Mouse (Mus musculus): ENCODE data around the gene Klf9. TPM values are rescaled to one million over a fixed set of nuclear protein-coding genes. Genes with fewer than 3 reads are reported as not detected.

Gene Klf9
- polyA plus RNA-seq, 1 experiment from 2014 or later: 0.91 TPM

DNA sequence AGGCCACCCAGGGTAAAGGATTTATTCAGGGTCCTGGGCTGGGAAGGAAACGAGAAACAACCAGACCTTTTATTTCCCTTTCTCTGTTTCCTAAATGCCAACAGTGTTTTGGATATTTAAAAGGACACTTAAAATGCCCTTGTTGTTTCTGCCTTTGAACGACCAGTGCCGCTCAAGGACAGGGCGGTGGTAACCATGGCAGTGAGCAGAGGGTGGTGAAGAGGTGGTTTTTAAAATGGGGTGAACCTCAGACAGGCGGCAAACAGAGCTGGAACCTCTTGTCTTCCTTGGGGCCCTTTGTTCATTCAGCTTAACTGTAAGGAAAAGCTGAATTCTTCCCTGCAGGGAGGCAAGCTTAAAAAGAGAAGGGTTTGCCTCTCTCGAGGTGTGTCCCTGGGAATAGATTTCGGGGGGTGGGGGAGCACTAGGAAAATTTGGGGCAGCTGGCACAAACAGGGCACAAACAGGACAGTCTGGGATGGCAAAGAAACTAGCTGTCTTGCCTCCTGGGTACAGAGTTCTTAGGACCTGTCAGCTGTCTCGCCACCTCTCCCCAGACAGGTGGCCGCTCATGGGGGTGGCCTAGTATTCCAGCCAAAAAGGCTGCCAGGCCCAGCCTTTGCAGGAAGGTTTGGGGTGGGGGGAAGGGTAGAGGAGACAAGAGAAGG, 7.5 kb upstream of the Klf9 start:
- DNase-seq (ENCODE audit: low spot score): no peak

DNA sequence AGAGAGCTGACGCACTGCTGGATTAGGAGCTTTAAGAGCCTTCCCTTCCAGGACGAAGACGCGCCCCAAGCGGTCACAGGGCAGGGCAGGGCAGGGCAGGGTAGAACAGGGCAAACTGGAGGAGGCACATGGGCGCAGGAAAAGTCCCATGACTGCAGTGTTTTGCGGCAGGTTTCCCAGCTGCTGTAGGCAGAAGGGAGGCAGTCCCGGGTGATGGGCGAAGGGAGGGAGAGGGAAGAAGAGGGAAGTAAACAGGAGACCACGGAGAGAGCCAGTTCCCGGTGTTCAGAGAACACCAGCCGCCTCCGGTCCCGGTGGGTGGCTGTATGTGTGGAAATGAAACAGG, 7.0 kb upstream of the Klf9 start:
- peak; percentile 63 for DNase-seq (ENCODE audit: low spot score)
- peak overlapping the region; percentile 57 for H3K4me3 ChIP-seq
- no peaks in the 10 kb centered on the region for H3K9me3 ChIP-seq (replicated peaks)
- no peaks in the 10 kb centered on the region for H3K36me3 ChIP-seq
- H3K4me1 ChIP-seq: peaks cover 39% of the 10 kb centered on the region
- peaks cover 79% of the 10 kb centered on the region for H3K27me3 ChIP-seq (ENCODE audit: low read depth, poor library complexity, severe bottlenecking)
- WGBS: under 1% methylated on average over 14 of the region's 14 CpGs
- H3K27ac ChIP-seq (replicated peaks): peak overlapping the region; percentile 38

More for the DNA sequence above, 7.5 kb upstream of the Klf9 start:
- H3K9me3 ChIP-seq (replicated peaks): no peaks in the 10 kb centered on the region
- 3% methylated on average over 9 of the region's 9 CpGs for WGBS
- H3K4me3 ChIP-seq: peak overlapping the region; percentile 57
- peaks cover 39% of the 10 kb centered on the region for H3K4me1 ChIP-seq
- H3K27me3 ChIP-seq (ENCODE audit: low read depth, poor library complexity, severe bottlenecking): peaks cover 79% of the 10 kb centered on the region
- no peaks in the 10 kb centered on the region for H3K36me3 ChIP-seq
- H3K27ac ChIP-seq (replicated peaks): peak overlapping the region; percentile 38

DNA sequence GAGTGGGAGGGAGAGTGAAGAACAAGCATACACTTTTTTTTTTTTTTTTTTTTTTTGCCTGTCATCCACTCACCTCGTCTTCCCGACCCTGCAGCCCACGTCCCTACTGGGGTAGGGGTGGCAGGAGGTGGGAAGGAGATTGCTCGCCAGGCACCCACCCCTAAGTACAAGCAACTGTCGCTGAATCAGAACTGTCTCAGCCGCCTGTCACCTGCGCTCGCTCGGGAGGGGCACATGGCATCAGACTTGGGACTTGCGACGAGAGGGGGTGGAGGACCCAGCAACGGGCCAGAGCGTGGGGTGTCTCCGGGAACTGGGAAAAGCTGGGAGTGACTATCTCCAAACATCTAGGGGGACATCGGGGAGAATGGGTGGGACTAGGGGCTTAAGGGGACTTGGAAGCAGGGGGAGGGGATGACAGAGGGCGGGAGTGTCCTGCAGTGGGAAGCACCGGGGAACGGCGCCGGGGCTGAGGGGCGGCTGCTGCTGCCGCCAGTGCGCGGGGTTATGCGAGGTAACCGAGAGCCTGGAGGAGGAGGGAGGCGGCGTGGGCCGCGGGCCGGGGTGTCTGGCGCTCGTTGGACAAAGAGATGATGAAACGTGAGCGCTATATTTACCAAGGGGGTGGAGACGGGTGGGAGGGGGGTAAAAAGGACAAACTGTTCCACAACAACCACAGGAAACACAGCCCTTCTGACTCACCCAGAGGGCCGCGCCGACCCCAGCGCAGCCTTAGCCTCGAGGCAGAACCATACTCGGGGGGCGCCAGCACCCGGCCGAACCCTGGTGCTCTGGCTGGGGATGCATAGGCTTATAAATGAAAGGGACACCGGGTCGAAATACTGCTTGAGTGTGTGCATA, 6.4 kb upstream of the Klf9 start:
- peak; percentile 63 for DNase-seq (ENCODE audit: low spot score)
- Histone ChIP-seq H3K4me1 (peaks cover 39% of the 10 kb centered on the region), H3K36me3 (no peaks in the 10 kb centered on the region), H3K27me3 (ENCODE audit: low read depth, poor library complexity, severe bottlenecking) (peaks cover 81% of the 10 kb centered on the region), H3K4me3 (peak overlapping the region; percentile 57), H3K27ac (replicated peaks) (peak overlapping the region; percentile 78), H3K9me3 (replicated peaks) (no peaks in the 10 kb centered on the region)
- WGBS: 1% methylated on average over 47 of the region's 47 CpGs

DNA sequence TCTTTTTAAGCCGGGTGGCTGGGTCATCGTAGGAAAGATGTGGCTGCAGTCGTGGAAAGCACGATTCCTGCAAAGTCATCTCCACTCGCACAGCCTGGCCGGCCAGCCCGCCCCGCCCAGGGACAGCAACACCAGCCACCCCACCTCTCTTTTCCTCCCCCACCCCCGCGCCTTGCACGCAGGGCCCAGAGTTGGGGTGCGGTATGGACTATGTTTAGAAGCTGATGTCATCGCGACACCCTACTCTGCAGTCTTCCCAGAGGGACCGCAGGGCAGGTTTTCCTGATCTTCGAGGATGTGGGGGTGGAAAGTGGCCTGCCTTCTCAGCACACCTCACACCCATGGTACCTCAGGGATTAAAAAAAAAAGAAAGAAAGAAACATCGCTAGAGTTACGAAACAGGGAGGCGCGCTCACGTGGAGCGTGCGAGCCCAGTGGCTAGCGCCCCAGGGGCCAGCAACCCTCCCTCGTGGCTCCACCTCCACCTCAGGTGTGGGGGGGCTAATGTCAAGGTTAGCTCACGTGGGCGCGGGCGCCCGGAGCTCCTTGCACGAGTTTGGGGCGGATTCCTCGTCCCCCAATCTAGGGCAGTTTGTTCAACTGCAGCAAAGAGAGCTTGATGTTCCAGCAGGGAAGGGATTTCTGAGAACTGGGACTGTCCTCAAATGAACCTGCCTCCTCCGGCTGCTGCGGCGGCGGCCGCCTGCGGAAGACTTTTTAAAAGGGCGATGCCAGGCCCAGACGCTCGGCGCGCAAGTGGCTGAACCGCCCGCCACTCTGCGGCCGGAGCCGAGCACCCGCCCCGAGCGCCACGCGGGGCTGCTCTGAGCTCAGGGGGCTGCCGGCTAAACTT, 5.5 kb upstream of the Klf9 start:
- H3K27ac ChIP-seq (replicated peaks): peak overlapping the region; percentile 78
- H3K9me3 ChIP-seq (replicated peaks): no peaks in the 10 kb centered on the region
- H3K4me1 ChIP-seq: peaks cover 42% of the 10 kb centered on the region
- under 1% methylated on average over 55 of the region's 55 CpGs for WGBS
- H3K36me3 ChIP-seq: no peaks in the 10 kb centered on the region
- DNase-seq (ENCODE audit: low spot score): peak; percentile 82
- H3K4me3 ChIP-seq: peak overlapping the region; percentile 57
- peaks cover 85% of the 10 kb centered on the region for H3K27me3 ChIP-seq (ENCODE audit: low read depth, poor library complexity, severe bottlenecking)

DNA sequence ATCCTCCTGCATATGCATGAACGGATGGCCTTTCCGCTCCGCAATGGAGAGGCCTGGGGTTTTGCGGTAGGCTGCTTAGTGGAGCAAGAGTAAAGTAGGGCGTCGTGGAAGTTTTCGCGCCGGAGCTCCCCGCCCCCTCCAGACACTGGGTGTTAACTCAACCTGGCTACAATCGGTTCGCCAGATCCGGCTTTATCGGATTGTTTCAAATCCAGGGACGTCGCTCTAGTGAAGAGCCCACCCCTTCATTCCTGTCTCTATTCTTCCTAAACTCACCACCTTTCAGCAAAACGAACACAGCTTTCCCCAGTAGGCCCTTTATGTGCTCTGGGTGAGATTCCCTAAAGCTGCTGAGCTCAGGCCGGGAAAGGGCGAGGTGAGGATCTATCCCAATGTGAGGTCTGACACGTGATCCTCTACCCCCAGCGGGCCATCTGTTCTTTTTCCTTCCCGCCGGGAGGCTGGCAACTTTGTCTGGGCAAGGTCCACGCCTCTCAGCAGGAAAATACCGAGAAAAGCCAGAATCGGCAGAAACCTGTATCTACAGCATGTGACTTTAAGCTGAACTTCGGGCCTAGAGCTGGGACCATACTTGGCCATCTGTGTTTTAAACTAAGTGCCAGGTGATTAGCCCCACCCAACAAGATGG, 4.7 kb upstream of the Klf9 start:
- H3K27me3 ChIP-seq (ENCODE audit: low read depth, poor library complexity, severe bottlenecking): peaks cover 78% of the 10 kb centered on the region
- under 1% methylated on average over 27 of the region's 27 CpGs for WGBS
- H3K27ac ChIP-seq (replicated peaks): peak overlapping the region; percentile 78
- H3K9me3 ChIP-seq (replicated peaks): no peaks in the 10 kb centered on the region
- peaks cover 49% of the 10 kb centered on the region for H3K4me1 ChIP-seq
- no peaks in the 10 kb centered on the region for H3K36me3 ChIP-seq
- peak; percentile 62 for DNase-seq (ENCODE audit: low spot score)
- peak overlapping the region; percentile 57 for H3K4me3 ChIP-seq

DNA sequence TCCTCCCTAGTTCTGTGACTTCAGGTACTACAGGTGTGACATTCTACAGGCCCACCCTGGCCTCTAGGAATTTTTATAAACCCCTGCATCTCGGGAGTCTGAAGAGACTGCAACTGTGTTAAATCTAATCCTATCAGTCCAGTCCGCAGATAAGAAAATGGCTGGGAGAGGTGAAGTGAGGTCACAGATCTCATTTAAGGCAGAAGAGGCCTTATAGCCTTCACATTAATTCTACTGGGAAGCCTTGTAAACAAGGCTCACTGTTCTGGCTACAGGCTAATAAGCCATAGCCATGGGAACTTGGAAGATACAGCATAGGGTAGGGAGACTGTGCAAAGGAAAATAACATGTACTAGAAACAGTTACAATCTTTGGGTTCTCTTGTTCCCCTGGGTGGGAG, 3.7 kb upstream of the Klf9 start:
- H3K4me1 ChIP-seq: peaks cover 58% of the 10 kb centered on the region

DNA sequence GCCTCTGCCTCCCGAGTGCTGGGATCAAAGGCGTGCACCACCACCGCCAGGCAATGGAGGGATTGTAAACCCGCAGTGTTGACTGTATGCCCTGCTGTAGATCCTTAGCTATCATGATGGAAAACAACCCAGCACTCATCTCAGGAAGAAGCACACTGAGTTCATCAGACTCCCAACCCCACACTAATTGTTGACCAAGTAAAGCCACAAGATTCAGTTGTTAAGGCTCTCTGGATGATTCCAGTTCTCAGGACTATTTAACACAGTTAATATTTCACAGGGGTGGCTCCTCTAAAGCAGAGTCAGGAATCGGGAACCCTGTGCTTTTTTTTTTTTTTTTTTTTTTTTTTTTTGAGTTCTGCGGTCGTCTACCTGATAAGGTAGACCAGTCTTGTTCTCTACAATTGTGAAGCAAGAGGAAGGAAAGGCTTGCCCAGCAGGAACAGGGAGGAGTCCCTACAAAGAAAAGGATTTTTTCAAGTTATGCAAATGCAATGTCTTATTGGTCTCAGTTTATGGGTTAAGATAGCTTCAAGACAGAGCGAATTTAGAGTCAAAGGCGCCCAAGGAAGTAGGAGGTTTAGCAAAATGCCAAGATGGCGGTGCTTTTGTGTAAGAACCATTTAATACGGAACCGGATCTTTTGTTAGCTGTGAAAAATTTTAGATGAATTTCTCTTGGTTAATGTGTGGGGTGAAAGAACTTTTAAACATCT, 1.1 kb upstream of the Klf9 start:
- no peaks in the 10 kb centered on the region for H3K9me3 ChIP-seq (replicated peaks)
- no peak for DNase-seq (ENCODE audit: low spot score)
- peaks cover 78% of the 10 kb centered on the region for H3K27me3 ChIP-seq (ENCODE audit: low read depth, poor library complexity, severe bottlenecking)
- peaks cover 44% of the 10 kb centered on the region for H3K4me1 ChIP-seq
- 43% methylated on average over 12 of the region's 12 CpGs for WGBS
- H3K36me3 ChIP-seq: no peaks in the 10 kb centered on the region
- peak overlapping the region; percentile 68 for H3K4me3 ChIP-seq
- peak overlapping the region; percentile 82; the same call in 1 of the 2 replicates for H3K27ac ChIP-seq (replicated peaks)

More for the DNA sequence above, 3.7 kb upstream of the Klf9 start:
- peaks cover 78% of the 10 kb centered on the region for H3K27me3 ChIP-seq (ENCODE audit: low read depth, poor library complexity, severe bottlenecking)
- no peaks in the 10 kb centered on the region for H3K9me3 ChIP-seq (replicated peaks)
- H3K4me3 ChIP-seq: no peak overlapping the region
- no peaks in the 10 kb centered on the region for H3K36me3 ChIP-seq
- no peak for DNase-seq (ENCODE audit: low spot score)
- 52% methylated on average over 2 of the region's 2 CpGs for WGBS
- H3K27ac ChIP-seq (replicated peaks): no peak overlapping the region

DNA sequence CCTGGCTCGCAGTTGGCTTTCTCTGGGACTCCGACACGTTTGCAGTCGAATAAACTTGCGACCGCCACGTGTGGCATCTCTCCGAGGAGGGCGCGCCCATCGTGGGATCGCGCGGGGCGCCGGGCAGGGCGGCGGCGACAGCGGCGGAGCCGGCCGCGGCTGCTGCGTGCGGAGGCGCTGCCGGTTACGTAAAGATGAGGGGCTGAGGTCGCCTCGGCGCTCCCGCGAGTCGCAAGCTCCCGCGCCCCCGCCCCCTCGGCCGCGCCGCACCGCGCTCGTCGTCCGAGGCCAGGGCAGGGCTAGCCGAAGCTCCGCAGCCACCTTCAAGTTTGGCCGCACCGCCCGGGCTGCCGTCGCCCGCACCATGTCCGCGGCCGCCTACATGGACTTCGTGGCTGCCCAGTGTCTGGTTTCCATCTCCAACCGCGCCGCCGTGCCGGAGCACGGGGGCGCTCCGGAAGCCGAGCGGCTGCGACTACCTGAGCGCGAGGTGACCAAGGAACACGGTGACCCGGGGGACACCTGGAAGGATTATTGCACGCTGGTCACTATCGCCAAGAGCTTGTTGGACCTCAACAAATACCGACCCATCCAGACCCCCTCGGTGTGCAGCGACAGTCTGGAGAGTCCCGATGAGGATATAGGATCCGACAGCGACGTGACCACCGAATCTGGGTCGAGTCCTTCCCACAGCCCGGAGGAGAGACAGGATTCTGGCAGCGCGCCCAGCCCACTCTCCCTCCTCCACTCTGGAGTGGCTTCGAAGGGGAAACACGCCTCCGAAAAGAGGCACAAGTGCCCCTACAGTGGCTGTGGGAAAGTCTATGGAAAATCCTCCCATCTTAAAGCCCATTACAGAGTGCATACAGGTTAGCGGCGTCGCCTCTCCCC, 610 bp downstream of the Klf9 start:
- H3K27me3 ChIP-seq (ENCODE audit: low read depth, poor library complexity, severe bottlenecking): peaks cover 67% of the 10 kb centered on the region
- H3K27ac ChIP-seq (replicated peaks): peak overlapping the region; percentile 82

DNA sequence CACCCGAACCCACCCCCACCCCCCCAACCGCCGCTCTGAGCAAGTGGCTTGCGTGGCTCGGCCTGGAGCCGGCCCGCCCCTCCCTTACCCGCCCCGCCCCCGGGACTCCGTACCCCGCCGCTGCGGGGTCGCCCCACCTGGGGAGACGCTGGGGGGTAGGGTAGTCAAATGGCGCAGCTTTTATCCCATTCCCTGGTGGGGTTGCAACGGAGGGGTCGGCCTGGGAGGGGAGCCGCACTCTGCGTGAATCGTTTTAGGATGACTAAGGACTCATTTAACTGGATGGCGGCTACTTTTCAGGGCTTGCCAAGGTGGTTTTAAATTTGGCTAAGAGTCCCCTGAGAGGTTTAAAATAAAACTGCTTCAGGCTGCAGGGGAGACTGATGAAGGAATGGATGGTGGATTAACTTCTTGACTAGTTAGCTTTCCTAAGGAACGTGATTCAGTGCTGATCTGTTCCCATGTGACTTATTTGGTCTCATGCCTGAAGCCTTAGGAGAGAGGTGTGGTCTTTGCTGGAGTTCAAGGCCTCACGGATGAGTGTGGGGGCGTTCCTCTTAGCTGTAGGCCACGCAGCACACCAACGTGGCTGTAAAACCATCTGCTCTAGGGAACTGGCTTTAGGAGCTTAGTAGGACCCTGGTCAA, 1.5 kb downstream of the Klf9 start:
- H3K4me1 ChIP-seq: peaks cover 25% of the 10 kb centered on the region
- DNase-seq (ENCODE audit: low spot score): no peak
- H3K27me3 ChIP-seq (ENCODE audit: low read depth, poor library complexity, severe bottlenecking): peaks cover 57% of the 10 kb centered on the region
- WGBS: 2% methylated on average over 28 of the region's 28 CpGs
- no peaks in the 10 kb centered on the region for H3K9me3 ChIP-seq (replicated peaks)
- H3K27ac ChIP-seq (replicated peaks): no peak overlapping the region
- peak overlapping the region; percentile 68 for H3K4me3 ChIP-seq
- H3K36me3 ChIP-seq: no peaks in the 10 kb centered on the region

More for the DNA sequence above, 610 bp downstream of the Klf9 start:
- H3K36me3 ChIP-seq: no peaks in the 10 kb centered on the region
- peak; percentile 47 for DNase-seq (ENCODE audit: low spot score)
- peaks cover 27% of the 10 kb centered on the region for H3K4me1 ChIP-seq
- no peaks in the 10 kb centered on the region for H3K9me3 ChIP-seq (replicated peaks)
- peak overlapping the region; percentile 68 for H3K4me3 ChIP-seq
- WGBS: under 1% methylated on average over 78 of the region's 94 CpGs

DNA sequence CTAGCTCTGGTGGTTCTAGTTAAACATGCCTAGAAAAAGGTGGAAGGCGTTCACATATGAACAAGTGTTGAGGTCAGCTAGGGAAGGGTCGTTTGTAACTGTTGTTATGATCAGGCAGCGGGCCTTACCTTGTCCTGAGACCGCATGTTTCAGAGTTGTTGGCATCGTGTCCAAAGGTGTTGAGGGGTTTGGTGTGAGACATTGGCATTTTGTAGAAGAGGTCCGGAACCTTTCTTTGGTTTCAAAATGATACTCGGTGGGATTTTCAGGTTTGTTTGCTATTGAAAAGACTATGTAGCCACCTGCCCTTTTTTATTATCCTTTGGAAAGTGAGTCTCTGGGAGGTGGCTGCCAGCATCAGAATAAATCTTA, 2.0 kb downstream of the Klf9 start:
- WGBS: 59% methylated on average over 7 of the region's 7 CpGs
- H3K27ac ChIP-seq (replicated peaks): no peak overlapping the region
- H3K4me1 ChIP-seq: peaks cover 25% of the 10 kb centered on the region
- H3K27me3 ChIP-seq (ENCODE audit: low read depth, poor library complexity, severe bottlenecking): peaks cover 52% of the 10 kb centered on the region
- no peaks in the 10 kb centered on the region for H3K9me3 ChIP-seq (replicated peaks)
- H3K36me3 ChIP-seq: no peaks in the 10 kb centered on the region
- DNase-seq (ENCODE audit: low spot score): no peak
- peak overlapping the region; percentile 68; the same call in 1 of the 2 replicates for H3K4me3 ChIP-seq

DNA sequence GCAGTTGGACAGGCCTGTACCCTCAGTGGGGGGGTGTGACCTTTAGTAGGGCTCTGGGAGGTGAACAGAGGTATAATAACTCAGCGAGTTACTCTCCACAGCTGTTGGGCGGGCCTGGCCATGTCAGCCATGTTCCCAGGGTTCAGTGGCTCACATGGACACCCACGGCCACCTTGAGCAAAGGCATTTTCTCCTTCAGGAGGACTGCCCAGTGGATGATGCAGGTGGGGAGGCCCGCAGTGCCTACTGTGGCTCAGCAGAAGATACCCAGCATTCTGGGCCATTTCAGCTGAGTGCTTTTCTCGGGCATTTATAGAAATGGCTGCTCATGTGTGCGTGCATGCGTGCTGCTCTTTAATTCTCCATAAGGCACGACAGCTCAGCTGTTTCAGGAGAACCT, 2.5 kb downstream of the Klf9 start:
- 82% methylated on average over 8 of the region's 8 CpGs for WGBS
- Histone ChIP-seq H3K36me3 (no peaks in the 10 kb centered on the region), H3K4me1 (peaks cover 25% of the 10 kb centered on the region), H3K27me3 (ENCODE audit: low read depth, poor library complexity, severe bottlenecking) (peaks cover 48% of the 10 kb centered on the region), H3K9me3 (replicated peaks) (no peaks in the 10 kb centered on the region), H3K4me3 (no peak overlapping the region), H3K27ac (replicated peaks) (no peak overlapping the region)
- DNase-seq (ENCODE audit: low spot score): no peak

Data from midbrain, embryonic 10.5 days (tissue).